Mouse (Mus musculus): Measurements from ENCODE around the gene Tmem129. TPM values are rescaled to one million over a fixed set of nuclear protein-coding genes. Genes with fewer than 3 reads are reported as not detected.

Tmem129 gene
- total RNA-seq, 2 experiments from 2014 or later: 17.5 to 23.7 TPM

Other genes starting within 250 kb of the Tmem129 start
- gene Nkx1-1, start 224.4 kb downstream of the Tmem129 start, total RNA-seq (2015): not detected in 2 replicates
- gene Nkx1-1, start 224.4 kb downstream of the Tmem129 start, total RNA-seq (2017): not detected in 2 replicates
- gene Fam53a, start 28.8 kb downstream of the Tmem129 start, total RNA-seq (2015): 16.1 and 27.6 TPM in 2 replicates
- gene Fam53a, start 28.8 kb downstream of the Tmem129 start, total RNA-seq (2017): 16.6 and 25.9 TPM in 2 replicates
- 0.37 and 0.74 TPM in 2 replicates for gene Gm9903, start 28.5 kb downstream of the Tmem129 start, total RNA-seq (2015)
- 1.1 TPM in 1 of 2 replicates, not detected in the other for gene Gm9903, start 28.5 kb downstream of the Tmem129 start, total RNA-seq (2017)
- gene Slbp, start 5.8 kb downstream of the Tmem129 start, total RNA-seq (2015): 206 and 223 TPM in 2 replicates
- gene Slbp, start 5.8 kb downstream of the Tmem129 start, total RNA-seq (2017): 253 and 266 TPM in 2 replicates
- 180 and 190 TPM in 2 replicates for gene Tacc3, start 288 bp downstream of the Tmem129 start, total RNA-seq (2015)
- 184 and 199 TPM in 2 replicates for gene Tacc3, start 288 bp downstream of the Tmem129 start, total RNA-seq (2017)
- gene Fgfr3, start 63.3 kb upstream of the Tmem129 start, total RNA-seq (2015): 0.39 TPM in 1 of 2 replicates, not detected in the other
- 1.0 TPM in 1 of 2 replicates, not detected in the other for gene Fgfr3, start 63.3 kb upstream of the Tmem129 start, total RNA-seq (2017)
- 15.5 and 16.2 TPM in 2 replicates for gene Letm1, start 124.4 kb upstream of the Tmem129 start, total RNA-seq (2015)
- gene Letm1, start 124.4 kb upstream of the Tmem129 start, total RNA-seq (2017): 22.2 and 24.2 TPM in 2 replicates
- 60.1 and 64.1 TPM in 2 replicates for gene Nsd2, start 162.3 kb upstream of the Tmem129 start, total RNA-seq (2015)
- gene Nsd2, start 162.3 kb upstream of the Tmem129 start, total RNA-seq (2017): 85.5 and 127 TPM in 2 replicates